Mouse (Mus musculus): Measurements from ENCODE around the gene Dysf.

Dysf gene

GRCm38 (mm10) chr6:84050238-84050637 lies 41.8 kb downstream of the Dysf start:
- DNase-seq (ENCODE audit: low spot score): no peak

- no peak for DNase-seq (ENCODE audit: low spot score)
Observed at GRCm38 (mm10) chr6:84051032-84051431, 42.6 kb downstream of the Dysf start.

GRCm38 (mm10) chr6:84053874-84054530 lies 45.6 kb downstream of the Dysf start:
- no peak for DNase-seq (ENCODE audit: low spot score)

- DNase-seq (ENCODE audit: low spot score): no peak
Observed at GRCm38 (mm10) chr6:84055619-84056018, 47.2 kb downstream of the Dysf start.

GRCm38 (mm10) chr6:84057216-84057615 lies 48.8 kb downstream of the Dysf start:
- DNase-seq (ENCODE audit: low spot score): no peak

- DNase-seq (ENCODE audit: low spot score): no peak
Observed at GRCm38 (mm10) chr6:84058671-84059141, 50.3 kb downstream of the Dysf start.

GRCm38 (mm10) chr6:84059771-84060414 lies 51.5 kb downstream of the Dysf start:
- no peak for DNase-seq (ENCODE audit: low spot score)

- DNase-seq (ENCODE audit: low spot score): peak; percentile 33
Observed at GRCm38 (mm10) chr6:84061328-84061727, 52.9 kb downstream of the Dysf start.

GRCm38 (mm10) chr6:84062541-84062940 lies 54.2 kb downstream of the Dysf start:
- DNase-seq (ENCODE audit: low spot score): no peak

- no peak for DNase-seq (ENCODE audit: low spot score)
Observed at GRCm38 (mm10) chr6:84068236-84068635, 59.8 kb downstream of the Dysf start.

GRCm38 (mm10) chr6:84070251-84070650 lies 61.9 kb downstream of the Dysf start:
- DNase-seq (ENCODE audit: low spot score): no peak

GRCm38 (mm10) chr6:84072574-84072973 lies 64.2 kb downstream of the Dysf start:
- DNase-seq (ENCODE audit: low spot score): no peak

- no peak for DNase-seq (ENCODE audit: low spot score)
Observed at GRCm38 (mm10) chr6:84078172-84078571, 69.8 kb downstream of the Dysf start.

- DNase-seq (ENCODE audit: low spot score): no peak
Observed at GRCm38 (mm10) chr6:84080631-84081030, 72.2 kb downstream of the Dysf start.

GRCm38 (mm10) chr6:84084757-84085156 lies 76.4 kb downstream of the Dysf start:
- DNase-seq (ENCODE audit: low spot score): no peak

- peak; percentile 18 for DNase-seq (ENCODE audit: low spot score)
Observed at GRCm38 (mm10) chr6:84093473-84093872, 85.1 kb downstream of the Dysf start.

- DNase-seq (ENCODE audit: low spot score): no peak
Observed at GRCm38 (mm10) chr6:84094536-84094935, 86.1 kb downstream of the Dysf start.

- peak; percentile 59 for DNase-seq (ENCODE audit: low spot score)
Observed at GRCm38 (mm10) chr6:84094998-84095397, 86.6 kb downstream of the Dysf start.

- peak; percentile 77 for DNase-seq (ENCODE audit: low spot score)
Observed at GRCm38 (mm10) chr6:84095882-84096281, 87.5 kb downstream of the Dysf start.

- DNase-seq (ENCODE audit: low spot score): no peak
Observed at GRCm38 (mm10) chr6:84102002-84102401, 93.6 kb downstream of the Dysf start.

GRCm38 (mm10) chr6:84105148-84106022 lies 97.0 kb downstream of the Dysf start:
- no peak for DNase-seq (ENCODE audit: low spot score)

- no peak for DNase-seq (ENCODE audit: low spot score)
Observed at GRCm38 (mm10) chr6:84106082-84106481, 97.7 kb downstream of the Dysf start.

- DNase-seq (ENCODE audit: low spot score): no peak
Observed at GRCm38 (mm10) chr6:84110377-84110776, 102.0 kb downstream of the Dysf start.

All from layer of hippocampus, adult 9-10 months (tissue).